Mouse (Mus musculus) brain, embryonic 18.5 days (tissue): ENCODE measurements at regions not wholly inside any gene's neighbourhood (a gene's known extent, or its start where the extent isn't known, plus 50 kb on each side); places are given as distances from the start of the nearest gene placed in this dataset.

Experiments
- DNase-seq: peaks from one replicate; pipeline ENCODE4 v3.0.0-alpha.2; 2012; ENCODE audit warnings: low read depth, low spot score

DNA sequence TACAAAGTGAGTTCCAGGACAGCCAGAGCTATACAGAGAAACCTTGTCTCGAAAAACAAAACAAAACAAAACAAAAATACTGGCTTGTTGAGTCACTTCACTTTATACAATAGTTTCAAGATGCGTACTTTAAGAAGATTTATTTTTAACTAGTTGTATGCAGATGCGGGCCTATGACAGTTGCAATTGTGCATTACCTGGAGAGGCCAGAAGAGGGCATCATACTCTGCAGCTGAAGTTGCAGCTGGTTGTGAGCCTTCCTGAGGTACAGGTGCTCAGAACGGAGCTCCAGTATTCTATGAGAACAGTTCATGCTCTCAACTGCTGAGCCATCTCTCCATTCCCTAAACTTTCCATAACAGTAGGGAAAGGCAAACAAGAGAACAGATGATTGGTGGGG, 314.2 kb upstream of the 4931429L15Rik start:
- no peak for DNase-seq

- DNase-seq = no peak
Measured at GRCm38 (mm10) chr9:46632576-46632975, 312.8 kb upstream of the 4931429L15Rik start.

GRCm38 (mm10) chr9:46622255-46622654, 302.5 kb upstream of the 4931429L15Rik start:
- DNase-seq = no peak

- DNase-seq = no peak
Measured at GRCm38 (mm10) chr9:46621851-46622250, 302.1 kb upstream of the 4931429L15Rik start.

GRCm38 (mm10) chr9:46610101-46611005, 290.6 kb upstream of the 4931429L15Rik start:
- DNase-seq = no peak

DNA sequence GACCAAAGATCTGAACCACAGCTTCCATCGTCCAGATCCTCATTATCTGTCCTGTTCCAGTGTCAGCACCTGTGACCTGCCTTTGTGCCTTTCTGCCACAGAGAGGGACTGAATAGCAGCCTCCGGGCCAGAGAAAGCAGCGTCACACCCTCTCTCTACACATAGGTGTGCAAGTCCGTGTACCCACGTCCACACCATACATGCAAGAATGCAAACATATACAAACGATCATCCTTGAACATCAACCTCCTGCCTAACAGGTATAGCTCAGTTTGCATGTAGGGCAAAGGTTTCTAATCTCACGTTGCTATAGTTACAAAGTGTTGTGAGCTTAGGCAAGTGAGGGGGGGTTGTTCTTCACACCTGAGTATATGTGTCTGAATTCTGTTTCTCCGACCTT, 288.9 kb upstream of the 4931429L15Rik start:
- no peak for DNase-seq

GRCm38 (mm10) chr9:46600803-46601202, 281.0 kb upstream of the 4931429L15Rik start:
- no peak for DNase-seq

DNA sequence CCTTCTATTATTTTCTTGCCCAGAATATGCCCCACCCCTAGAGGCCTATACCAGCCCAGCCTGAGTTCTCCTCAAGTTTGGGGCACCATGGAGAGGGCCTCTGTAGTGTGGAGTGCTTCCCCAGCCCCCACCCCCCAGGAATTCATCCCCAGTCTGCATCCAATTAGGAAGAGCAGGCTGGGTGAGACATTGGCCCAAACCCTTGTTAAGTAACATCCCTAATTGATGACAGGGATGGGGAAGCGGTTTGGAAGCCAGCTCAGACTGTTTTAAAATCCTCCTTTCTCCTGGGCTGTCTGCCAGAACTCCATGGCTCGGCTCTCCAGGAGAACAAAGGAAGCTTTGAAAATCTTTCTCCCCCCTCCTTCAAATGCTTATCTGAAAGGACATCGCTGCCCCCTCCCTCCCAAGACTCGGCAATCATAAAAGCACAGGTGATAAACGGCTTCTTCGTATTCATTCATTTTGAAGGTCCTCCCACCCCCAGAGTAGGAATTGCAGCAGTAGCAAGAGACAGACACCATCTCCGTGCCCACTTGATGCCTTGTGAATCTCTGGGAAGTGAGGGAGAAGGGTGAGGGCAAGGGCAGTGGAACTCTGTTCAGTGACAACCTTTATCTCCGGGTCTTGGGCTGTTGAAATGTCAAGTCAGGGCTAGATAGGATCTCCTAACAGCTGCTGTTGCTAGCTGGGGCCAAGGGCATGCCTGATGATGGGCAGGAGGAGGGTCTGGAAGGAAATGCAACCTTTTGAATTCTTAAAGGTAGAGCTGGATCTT, 280.3 kb upstream of the 4931429L15Rik start:
- peak; percentile 70 for DNase-seq

- no peak for DNase-seq
Measured at GRCm38 (mm10) chr9:46598518-46598917, 278.7 kb upstream of the 4931429L15Rik start.

DNA sequence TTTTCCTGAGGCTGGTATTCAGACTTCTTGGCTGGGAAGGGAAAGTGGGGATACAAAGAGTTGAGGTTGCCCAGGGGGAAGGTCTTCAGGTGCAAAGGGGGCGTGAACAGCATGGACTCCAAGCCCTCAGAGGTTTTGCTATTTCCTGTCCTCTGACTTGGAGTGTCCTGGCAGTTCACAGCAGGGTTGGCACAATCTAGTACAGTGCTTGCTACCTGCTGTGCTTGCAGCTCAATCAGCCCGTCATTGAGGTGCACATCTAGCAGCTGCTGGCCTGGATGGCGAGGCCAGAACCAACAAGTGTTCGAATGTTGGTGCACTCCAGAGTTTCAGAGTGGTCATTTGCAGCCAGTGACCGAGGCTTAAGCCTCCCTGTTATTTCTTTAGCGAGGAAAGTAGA, 273.7 kb upstream of the 4931429L15Rik start:
- no peak for DNase-seq

DNA sequence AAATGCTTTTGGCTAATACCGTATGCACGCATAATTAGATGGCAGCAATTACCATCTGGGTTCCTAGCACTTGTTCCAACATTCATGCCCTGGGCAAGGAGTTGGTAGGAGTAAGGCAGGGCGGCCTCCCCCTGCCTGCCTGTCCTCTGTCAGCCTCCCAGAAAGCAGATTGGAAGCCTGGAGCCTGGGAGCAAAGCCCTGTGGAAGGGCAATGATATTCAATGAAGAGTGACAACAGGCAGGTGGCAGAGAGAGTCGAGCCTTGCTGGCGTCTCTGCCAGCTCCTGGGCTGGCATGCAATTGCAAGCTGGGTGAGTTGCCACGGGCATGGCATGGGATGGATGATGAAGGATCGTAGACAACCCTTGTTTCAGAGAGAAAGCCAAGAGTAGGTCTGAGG, 273.1 kb upstream of the 4931429L15Rik start:
- no peak for DNase-seq

- no peak for DNase-seq
Measured at GRCm38 (mm10) chr9:46586818-46587217, 267.0 kb upstream of the 4931429L15Rik start.

- no peak for DNase-seq
Measured at GRCm38 (mm10) chr9:46581844-46582243, 262.1 kb upstream of the 4931429L15Rik start.

- no peak for DNase-seq
Measured at GRCm38 (mm10) chr9:46562301-46562700, 242.5 kb upstream of the 4931429L15Rik start.

GRCm38 (mm10) chr9:46558481-46558880, 238.7 kb upstream of the 4931429L15Rik start:
- no peak for DNase-seq

DNA sequence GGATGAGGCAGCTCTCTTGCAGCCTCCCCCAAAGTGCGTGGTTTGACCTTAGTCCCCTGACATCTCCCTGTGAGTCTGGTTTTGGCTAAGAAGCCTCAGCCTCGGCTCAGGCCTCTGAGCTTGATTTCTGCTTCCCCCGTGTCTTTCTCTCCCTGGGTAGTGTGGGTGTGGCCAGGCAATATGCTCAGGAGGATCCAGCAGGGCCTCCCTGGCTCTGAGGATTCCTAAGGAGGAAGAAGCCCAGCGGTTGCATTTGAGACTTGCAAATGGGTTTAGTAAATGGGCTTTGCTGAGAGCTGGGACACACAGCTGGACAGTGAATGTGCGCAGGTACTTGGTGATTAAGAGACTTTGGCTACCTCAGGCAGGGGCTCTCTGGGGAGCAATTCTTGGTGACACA, 238.0 kb upstream of the 4931429L15Rik start:
- no peak for DNase-seq

- no peak for DNase-seq
Measured at GRCm38 (mm10) chr9:46555156-46555555, 235.4 kb upstream of the 4931429L15Rik start.

DNA sequence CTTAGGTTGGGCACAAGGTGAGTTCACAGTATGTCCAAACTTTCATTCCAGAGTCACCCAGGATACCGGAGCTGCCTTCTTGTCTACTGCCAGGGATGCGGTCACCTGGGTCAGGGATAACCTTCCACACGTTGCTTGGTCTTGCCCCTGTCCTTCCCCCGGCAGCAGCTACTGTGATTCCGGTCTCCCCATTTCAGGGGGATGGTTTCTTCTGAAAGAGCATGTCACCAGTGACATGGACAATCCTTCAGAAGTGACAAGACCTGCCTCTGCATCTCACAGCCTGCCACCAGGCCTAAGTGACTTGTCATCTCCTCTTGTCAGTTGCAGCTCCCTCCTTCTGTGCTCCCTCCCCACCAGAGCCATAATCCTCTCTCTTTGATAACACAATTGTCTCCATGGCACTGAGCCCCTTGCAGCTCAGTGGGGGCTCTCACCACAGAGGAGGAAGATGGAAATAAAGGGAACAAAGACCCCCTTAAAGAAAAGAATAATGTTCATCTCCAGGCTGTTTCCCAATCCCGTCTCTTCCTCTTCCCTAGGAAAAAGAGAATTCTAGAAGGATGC, 234.9 kb upstream of the 4931429L15Rik start:
- no peak for DNase-seq

DNA sequence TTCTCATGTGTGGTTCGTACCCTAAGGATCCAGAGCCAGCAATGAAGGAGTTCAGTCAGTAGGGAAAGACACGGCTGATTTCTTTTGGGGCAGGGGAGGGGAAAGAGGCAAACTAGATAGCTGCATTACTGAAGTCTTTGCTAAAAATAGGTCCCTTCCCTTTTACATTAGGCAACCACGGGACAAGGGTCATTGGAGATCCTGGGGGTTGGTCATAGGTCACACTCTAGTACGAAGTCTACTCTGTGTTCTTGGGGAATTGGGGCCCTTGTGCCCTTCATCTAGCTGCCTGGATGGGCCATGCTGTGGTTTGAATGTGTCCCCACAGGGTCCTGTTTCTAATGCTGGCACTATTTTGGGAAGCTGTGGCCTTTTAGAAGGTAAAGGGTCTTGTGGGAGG, 229.6 kb upstream of the 4931429L15Rik start:
- no peak for DNase-seq

- DNase-seq = no peak
Measured at GRCm38 (mm10) chr9:46544326-46544725, 224.5 kb upstream of the 4931429L15Rik start.

DNA sequence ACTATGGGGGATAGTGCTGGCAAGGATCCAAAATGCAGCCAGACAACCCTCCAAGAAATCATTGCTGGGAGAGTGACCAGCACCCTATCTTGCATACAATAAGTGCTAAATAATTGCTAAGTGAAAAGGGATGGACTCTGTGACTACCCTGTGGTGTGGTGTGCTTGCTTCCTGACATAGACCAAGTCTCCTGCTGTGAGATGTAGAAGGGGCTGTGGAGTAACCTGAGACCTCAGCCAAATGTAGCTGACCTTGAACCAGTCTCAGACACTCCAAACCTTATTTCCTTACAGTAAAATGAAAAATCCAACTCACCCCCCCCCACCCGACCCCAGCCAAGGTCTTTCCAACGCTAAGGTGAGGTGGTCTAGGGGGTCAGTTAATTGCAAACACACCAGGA, 221.2 kb upstream of the 4931429L15Rik start:
- no peak for DNase-seq

DNA sequence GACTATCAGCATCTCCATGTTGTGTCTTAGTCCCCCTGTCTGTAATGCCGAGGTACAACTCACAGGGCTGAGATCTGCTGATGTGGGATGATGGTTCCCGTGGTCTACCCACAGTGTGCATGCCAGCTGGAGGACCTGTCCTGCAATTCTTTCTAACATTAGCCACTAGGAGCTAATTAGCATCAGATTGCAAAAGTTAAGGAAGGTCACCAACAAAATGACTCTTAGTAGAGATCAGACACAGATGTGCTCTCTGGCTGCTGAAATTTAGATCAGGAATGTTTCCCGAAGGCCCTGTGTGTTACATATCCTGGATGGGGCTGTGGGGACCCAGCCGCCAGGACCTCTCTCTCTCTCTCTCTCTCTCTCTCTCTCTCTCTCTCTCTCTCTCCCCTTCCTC, 218.8 kb upstream of the 4931429L15Rik start:
- no peak for DNase-seq
